Mouse (Mus musculus): ENCODE results near the gene Wdr5.

Gene Wdr5

DNA sequence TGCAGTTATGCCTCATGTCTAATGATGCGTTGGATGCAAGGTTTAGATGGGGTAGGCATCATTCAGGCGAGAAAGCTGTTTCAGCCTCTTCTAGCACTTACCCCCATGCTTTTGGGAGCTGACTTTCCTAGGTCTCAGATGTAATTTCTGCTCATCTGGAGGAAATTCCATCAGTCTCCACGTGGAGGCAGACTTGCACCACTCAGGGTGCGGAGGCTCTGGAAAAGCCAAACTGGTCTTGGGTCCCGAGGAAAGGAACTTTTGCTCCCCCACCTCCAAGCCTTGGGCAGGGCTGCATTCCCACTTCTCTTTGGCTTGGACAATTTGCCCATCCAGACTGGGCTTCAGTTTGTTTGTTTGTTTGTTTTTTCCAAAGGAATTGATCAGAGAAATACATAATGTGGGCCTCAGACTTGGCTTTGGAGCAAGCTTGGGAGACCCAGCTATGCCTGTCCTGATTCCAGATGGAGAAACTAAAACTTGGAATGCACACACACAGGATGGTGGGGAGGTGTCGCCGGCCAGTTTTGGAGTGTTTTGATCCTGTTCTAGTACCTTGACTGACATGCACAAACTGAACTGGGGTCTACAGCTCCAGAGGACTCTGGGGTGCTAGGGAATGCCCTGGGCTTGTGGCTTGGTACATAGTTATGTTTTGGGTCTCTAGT is 37.8 kb downstream of the Wdr5 start:
- peak; percentile 36 for DNase-seq (ENCODE audit: low spot score)

DNA sequence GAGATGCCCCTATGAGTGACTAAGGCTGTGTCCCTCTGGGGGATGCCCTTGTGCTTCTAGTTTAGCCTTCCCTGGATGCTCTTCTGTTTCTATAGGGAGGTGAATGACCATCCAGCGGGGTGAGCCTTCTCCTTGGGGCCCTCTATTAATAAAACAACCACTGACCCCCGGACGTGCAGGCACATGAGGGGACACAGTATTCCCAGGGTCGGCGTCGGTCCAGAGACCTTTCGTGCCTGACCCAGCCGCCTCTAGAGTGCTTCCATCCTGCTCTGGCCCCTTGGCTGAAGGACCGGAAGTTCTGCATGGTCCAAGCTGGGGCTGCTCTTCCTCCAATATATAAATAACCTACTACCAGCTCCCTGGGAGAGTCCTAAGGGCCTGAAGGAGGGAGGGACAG is 39.4 kb downstream of the Wdr5 start:
- DNase-seq (ENCODE audit: low spot score) = no peak

DNA sequence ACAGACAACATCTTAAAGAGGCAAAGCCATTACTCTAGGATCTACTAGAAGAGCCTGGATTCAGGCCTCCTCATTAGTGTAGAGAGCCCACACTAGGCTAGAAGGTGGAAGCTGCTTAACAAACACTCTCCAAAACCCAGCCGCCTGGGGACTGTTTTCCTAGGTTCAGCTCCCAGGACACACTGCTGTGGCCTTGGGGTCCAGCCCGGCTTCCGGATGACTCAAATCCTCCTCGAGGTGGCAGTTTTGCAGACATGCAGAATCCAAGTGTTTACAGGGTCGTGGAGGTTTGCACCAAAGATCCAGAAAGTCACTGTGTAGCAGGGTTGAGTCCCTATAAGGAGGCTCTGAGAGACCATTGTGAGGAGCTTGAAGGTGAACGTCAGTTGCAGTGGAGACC is 42.0 kb downstream of the Wdr5 start:
- DNase-seq (ENCODE audit: low spot score) = no peak

DNA sequence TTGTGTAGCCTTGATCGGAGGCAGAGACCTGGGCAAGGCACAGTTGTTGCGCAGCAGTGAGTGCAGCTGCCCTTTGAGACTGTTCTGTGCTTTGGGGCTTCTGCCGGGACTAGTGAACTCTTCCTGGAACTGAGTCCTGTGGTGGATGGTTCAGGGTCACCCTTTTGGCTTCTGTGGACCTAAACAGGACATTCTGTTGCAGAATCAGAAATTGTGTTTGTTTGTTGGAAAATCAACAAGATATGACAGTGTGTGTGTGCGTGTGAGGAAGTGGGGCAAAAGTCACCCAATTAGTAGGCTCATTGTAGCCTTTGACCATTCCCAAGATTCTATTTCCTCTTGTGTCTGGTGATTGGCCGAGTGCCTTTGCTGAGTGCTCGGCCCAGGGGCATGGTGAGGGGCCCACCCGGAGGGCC is 45.8 kb downstream of the Wdr5 start:
- no peak for DNase-seq (ENCODE audit: low spot score)

DNA sequence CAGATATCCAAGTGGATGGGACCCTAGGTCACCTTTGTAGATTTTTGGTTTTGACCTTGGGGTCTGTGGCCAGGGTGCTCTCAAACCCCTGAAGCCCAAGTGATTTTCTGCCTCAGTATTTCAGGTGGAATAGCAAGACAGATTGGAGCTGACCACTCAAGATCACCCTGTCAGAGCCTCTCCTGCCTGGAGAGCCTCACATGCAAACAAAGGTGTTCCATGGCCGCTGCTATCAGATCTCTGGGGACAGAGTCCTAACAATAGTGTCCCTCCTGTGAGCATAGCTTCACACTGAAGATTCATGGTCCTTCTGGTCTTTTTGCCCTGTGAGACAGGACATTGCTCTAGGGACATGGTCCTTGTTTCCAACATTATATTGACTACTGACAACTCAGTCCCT is 46.2 kb downstream of the Wdr5 start:
- no peak for DNase-seq (ENCODE audit: low spot score)

DNA sequence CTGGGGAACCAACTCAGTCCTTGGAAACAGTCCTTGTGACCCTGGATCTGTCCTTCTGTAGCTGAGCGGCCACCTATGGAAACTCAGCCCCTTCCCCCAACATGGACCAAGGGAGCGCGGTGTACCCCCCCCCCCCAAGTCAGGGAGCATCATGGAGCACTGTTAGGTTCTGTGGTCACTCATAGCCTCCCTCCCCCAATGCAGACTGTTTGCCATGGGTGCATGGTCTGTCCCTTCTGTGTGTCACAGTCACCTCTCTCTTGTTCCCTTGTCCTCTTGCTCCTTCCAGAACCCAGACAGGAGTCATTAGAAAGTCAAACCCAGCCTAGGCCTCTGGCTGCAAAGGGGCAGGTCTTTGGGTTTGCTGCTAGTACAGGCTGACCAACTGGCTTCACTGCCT is 46.9 kb downstream of the Wdr5 start:
- no peak for DNase-seq (ENCODE audit: low spot score)

DNA sequence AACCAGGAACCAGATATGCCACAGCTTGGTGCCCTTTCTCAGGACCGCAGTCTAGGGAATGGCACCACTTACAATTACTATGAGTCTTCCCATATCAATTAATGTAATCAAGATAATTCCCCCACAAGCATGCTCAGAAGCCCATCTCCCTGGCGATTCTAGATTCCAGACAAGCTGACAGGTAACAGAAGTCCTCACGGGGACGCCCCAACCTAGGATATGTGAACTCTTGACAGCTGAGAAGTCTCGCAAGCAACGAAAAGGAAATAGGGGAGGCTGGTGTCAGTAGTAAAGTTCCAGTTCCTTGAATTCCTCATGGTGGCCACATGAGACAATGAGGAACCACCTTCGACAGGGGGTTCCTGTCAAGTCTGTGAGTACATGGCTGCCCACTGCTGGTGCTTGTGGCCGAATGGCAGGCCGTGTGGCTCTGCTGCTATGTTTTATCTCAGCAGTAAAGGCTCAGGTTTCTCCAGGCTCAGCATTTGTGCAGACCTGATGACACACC is 48.7 kb downstream of the Wdr5 start:
- no peak for DNase-seq (ENCODE audit: low spot score)

DNA sequence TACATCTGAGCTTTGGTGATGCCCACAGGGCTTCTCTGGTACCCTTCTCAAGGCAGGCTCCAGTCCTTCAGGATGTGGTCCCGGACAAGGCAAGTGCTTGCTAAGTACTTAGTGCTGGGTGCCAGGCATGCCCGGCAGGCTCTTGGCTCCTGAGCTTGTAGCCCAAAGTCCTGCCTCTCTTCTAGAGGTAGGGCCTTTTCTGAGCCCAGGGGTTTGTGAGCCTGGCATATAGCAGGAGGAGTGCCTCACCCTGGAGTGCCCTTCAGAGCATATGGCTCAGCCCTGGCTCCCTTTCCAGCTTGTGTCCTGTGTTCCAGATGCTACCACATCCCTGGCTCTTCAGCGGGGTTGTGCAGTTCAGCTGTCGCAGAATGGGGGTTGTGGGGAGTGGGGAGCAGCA is 49.7 kb downstream of the Wdr5 start:
- DNase-seq (ENCODE audit: low spot score) = no peak

DNA sequence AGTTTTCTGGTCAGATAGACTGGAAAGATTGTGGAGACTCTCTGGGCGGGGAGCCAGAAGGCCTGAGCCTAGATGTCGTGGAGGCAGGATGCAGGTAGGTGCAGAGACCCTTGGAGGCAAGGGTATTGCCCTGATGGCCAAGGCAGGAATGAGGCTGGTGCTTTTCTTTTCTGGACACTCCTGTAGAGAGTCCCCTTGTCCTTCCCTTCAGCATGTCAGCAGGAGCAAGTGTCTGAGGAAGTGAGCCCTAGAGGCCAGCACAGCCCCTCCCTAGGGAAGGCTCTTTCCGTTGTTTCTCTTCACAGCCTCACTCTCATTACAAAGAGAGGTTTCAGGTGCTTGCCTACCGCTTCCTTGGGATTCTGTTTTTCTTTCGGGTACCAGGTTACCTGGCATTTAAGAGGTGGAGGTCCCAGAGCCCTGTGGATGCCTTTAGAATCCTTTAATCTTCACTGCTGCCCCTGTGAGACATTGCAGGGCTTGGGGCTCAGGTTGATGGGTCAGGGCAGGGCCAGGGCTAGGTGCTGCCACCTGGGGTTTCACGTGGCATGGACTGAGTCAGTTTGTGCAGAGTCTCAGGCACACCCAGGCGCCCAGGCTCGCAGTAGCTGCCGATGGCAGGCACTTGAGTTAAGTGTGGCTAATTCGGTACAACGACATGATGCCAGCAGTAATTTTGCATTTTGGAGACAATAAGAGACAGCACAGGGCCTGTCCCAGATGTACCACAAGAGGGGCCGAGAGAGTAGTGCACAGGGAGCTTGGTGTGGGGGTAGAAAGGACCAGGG is 50.6 kb downstream of the Wdr5 start:
- no peak for DNase-seq (ENCODE audit: low spot score)

DNA sequence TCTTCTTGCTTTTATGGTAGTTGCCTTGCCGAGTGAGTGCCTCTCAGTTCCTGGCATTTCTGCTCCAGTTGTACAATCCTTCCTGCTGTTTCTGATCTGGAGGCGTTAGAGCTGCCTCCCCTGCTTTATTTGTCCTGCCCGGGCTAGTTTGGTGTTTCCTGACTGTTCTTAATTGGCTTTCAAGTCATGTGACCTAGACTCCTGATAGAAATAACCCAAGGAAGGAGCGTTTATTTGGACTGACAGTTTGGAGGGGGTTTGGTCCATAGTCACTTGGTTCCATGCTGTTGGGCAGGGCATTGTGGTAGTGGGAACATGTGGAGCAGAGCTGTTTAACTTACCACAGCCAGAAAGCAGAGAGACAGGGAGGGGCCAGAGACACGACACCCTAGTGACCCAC is 55.9 kb downstream of the Wdr5 start:
- DNase-seq (ENCODE audit: low spot score) = no peak

DNA sequence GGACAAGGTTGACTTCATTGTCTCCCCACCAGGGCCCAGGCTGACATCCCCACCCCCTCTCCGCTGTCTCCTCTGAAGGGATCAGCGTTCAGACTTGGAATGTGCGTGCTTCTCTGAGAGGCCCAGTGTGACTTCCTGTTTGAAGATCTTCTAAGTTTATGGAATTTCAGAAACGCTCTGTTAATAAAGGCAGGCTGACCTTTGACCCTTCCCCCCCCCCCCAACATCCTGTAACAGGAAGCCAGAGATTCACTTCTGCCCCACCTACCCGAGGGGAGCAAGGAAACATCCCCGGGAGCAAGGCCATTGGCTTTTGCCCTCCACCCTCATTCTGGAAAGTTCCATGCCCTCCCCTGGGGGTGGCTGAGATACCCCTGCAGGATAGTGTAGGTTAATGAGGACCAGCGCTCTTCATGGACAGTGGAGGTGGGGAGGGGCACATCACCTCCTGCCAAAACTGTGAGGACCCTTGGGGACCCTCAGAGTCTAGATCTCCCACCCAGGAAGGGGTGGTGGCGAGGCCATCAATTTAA is 57.4 kb downstream of the Wdr5 start:
- DNase-seq (ENCODE audit: low spot score) = no peak

DNA sequence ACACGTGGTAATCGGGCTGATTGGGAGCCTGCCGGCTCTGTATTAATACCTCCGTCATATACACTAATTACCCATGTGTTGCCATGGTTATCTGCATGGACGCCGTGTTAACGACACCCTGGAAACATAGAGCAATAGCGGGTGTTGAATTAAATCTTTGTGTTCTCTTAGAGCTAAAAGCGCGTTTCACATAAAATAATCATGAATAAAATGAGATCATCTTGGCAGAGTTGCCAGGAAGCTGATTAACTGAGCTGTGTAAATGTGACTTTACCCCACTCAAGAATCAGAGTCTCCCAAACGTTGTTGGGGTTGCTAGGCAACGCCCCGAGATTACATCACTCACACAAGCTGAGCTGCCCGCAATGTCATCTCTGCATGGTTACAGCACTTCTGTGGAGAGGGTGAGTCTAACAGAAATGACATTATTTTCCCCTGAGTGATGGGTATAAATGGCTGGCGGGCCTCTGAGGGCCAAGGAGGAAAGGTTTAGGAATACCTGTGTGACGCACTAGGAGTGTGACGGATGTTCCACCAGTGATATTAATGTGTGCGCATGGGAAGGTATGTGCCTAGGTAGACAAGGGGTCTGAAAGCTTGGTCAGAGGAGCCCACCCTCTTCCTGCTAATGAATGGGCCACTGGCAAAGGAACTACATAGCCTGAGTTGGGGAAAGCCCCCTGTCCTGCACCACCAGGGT is 58.1 kb downstream of the Wdr5 start:
- DNase-seq (ENCODE audit: low spot score) = no peak

DNA sequence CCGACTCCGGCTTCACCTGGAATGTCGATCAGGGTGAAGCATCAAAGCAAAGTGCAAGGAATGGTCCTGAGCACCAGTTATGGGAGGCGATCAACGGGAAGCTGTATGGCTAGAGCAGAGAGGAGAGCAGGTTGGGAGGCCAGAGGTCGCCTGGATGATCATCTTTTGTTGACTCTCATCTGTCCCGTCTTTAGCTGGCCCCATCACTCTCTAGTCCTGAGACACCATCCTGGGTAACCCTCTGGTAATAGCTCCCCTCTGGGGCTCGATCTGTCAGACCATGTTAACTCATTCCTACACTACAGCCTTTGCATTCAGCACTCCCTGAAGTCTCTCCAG is 58.6 kb downstream of the Wdr5 start:
- DNase-seq (ENCODE audit: low spot score) = no peak

DNA sequence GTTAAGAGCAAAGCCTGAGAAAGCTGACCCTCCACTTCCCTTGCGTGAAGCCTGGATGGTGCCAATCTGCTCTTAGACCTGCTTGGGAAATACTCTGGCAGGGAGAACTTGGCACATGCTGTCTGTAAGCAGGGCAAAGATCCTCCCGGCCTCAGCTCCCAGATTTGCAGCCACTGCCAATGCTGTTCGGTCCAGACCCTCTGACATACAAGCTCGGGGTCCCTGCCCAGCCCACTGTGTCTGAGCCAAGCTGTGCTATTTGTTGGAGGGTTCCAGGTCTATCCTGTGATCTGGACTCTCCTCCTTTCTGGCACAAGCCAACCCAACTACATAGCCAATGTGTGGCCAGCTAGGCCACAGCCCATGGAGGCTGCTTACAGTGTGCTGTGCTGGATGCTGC is 61.5 kb downstream of the Wdr5 start:
- DNase-seq (ENCODE audit: low spot score) = no peak

DNA sequence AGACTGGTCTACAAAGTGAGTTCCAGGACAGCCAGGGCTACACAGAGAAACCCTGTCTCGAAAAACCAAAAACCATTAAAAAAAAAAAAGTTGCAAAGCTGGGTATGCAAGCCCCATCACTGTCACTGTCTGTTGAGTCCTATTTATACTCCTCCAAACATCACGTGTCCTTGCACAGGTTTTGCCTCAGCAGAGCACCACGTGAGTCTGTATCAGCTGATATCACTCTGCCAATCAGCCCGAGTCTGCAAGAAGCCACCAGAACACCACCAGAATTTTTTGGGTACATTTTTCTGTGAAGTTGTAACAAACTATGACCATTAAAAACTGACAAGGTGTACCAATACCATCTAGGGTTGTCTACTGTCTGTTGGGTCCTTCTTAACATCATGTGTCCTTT is 63.6 kb downstream of the Wdr5 start:
- no peak for DNase-seq (ENCODE audit: low spot score)

DNA sequence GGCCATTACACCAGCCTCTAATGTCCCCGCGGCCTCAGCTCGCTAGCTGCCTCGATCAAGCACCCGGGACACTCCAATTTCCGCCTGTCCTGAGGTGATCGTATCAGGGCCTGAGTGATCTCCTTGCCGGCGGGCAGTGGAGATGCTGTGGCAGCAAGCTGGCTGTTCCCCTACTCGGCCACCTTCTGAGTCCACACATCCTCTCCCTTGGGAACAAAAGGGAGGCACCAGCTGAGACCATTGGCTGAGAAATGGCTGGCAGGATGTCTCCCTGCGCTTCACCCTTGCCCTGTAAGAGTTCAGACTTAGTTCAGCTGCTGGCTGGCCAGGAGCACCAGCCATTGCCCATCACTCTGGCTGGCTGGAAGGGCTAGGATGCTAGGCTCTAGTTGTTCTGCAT is 67.2 kb downstream of the Wdr5 start:
- DNase-seq (ENCODE audit: low spot score) = no peak

DNA sequence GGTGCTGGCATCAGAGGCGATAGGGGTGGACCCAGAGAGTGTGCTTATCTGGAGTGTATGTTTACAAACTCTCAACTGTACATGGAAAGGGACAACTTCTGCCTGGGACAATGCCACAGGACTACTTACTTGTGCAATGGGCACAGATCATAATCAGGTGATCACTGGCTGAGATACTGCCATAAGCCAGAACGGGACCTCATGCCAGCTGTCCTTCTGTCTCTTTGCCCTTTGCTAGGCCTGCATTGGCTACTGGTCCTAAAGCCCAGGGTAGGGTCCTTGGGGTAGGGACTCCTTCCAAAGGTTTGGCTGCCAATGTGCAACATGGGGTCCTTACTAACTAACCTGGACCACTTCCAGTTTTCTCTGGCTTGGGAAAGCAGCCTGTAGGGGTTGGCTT is 68.1 kb downstream of the Wdr5 start:
- no peak for DNase-seq (ENCODE audit: low spot score)

DNA sequence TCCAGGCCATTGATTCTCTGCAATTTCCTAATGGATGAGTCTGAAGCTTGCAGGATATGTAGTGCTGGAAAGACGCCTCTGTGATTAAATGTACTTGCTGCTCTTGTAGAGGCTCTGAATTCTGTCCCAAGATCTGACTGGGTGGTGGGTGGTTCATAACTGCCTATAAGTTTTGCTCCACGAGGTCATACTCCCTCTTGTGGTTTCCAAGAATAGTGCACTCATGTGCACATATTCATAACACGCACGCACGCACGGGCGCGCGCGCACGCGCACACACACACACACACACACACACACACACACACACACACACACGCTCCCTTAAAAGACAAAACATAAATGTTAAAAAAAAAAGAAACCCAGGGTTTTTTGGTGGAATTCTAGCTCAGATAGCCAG is 69.6 kb downstream of the Wdr5 start:
- no peak for DNase-seq (ENCODE audit: low spot score)

Measured in urinary bladder, postnatal 10 days (tissue).